Mouse (Mus musculus) c-Kit-positive CD71-positive TER-119-positive erythroid progenitor cells, embryonic 14.5 days (primary cell): ENCODE measurements at regions not wholly inside any gene's neighbourhood (a gene's known extent, or its start where the extent isn't known, plus 50 kb on each side); places are given as distances from the start of the nearest gene placed in this dataset.
"Not testable (repeated sequence)": the region's sequence is repeated elsewhere in the genome, so short reads cannot be mapped to it uniquely, and the experiment has no call there.

Experiments
- DNase-seq: peaks from one replicate; pipeline ENCODE4 v3.0.0-alpha.2; 2013; ENCODE audit warnings: low spot score

- no peak for DNase-seq
Measured at GRCm38 (mm10) chr1:194437301-194437700, 180.7 kb upstream of the Plxna2 start.

- no peak for DNase-seq
Measured at GRCm38 (mm10) chr1:194435060-194435459, 183.0 kb upstream of the Plxna2 start.

GRCm38 (mm10) chr1:194428586-194428985 lies 189.4 kb upstream of the Plxna2 start:
- DNase-seq = no peak

- no peak for DNase-seq
Measured at GRCm38 (mm10) chr1:194426293-194426692, 191.7 kb upstream of the Plxna2 start.

GRCm38 (mm10) chr1:194424201-194424600 lies 193.8 kb upstream of the Plxna2 start:
- no peak for DNase-seq

- DNase-seq = no peak
Measured at GRCm38 (mm10) chr1:194412193-194412592, 205.8 kb upstream of the Plxna2 start.

- no peak for DNase-seq
Measured at GRCm38 (mm10) chr1:194411788-194412187, 206.2 kb upstream of the Plxna2 start.

- no peak for DNase-seq
Measured at GRCm38 (mm10) chr1:194399281-194399680, 218.7 kb upstream of the Plxna2 start.

- no peak for DNase-seq
Measured at GRCm38 (mm10) chr1:194396754-194397460, 221.1 kb upstream of the Plxna2 start.

- DNase-seq = no peak
Measured at GRCm38 (mm10) chr1:194393720-194394119, 224.3 kb upstream of the Plxna2 start.

- no peak for DNase-seq
Measured at GRCm38 (mm10) chr1:194390202-194390601, 227.8 kb upstream of the Plxna2 start.

GRCm38 (mm10) chr1:194378135-194378534 lies 239.9 kb upstream of the Plxna2 start:
- DNase-seq = no peak

GRCm38 (mm10) chr1:194373511-194373910 lies 244.5 kb upstream of the Plxna2 start:
- not testable (repeated sequence) for DNase-seq

GRCm38 (mm10) chr1:194363917-194364316 lies 254.1 kb upstream of the Plxna2 start:
- no peak for DNase-seq

GRCm38 (mm10) chr1:194363129-194363768 lies 254.8 kb upstream of the Plxna2 start:
- DNase-seq = no peak

- DNase-seq = no peak
Measured at GRCm38 (mm10) chr1:194362298-194362697, 255.7 kb upstream of the Plxna2 start.

- no peak for DNase-seq
Measured at GRCm38 (mm10) chr1:194361316-194361715, 256.7 kb upstream of the Plxna2 start.

- DNase-seq = no peak
Measured at GRCm38 (mm10) chr1:194354332-194355120, 263.5 kb upstream of the Plxna2 start.

GRCm38 (mm10) chr1:194345304-194346033 lies 272.5 kb upstream of the Plxna2 start:
- no peak for DNase-seq

GRCm38 (mm10) chr1:194342568-194342967 lies 275.4 kb upstream of the Plxna2 start:
- DNase-seq = no peak

GRCm38 (mm10) chr1:194341758-194342157 lies 276.3 kb upstream of the Plxna2 start:
- no peak for DNase-seq
